15 mouse cellular contexts compared by ENCODE assay signal in the genomic region with DNA sequence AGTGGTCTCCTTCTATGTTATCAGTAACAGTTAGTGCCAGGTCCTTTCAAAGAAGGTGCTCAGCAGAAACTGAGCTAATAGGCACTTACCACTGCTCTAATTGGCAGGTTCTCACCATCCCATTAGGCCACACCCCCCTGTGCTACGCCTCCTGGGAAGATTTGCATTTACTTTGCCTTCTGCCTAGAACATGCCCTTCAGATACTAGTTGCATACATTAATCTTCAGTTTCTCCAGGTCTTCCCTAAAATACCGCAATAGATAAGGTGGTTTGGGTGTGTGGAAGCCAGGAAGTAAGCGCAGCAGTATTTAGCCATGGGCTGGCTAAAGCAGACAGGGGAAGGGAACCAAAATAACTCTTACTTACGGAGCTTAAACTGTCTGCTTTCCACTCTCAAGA.
"Had no signal": no experiment of that assay in that cellular context is flagged by ENCODE, and none has a peak within 500 bp of the region (broad histone marks: within the 10 kb centered on the region; RNA-seq: fewer than 3 reads in every experiment).

No protein-coding gene starts in this region.

- H3K9me3 ChIP-seq: neural tube, embryonic 13.5 days; neural tube, embryonic 15.5 days; stomach, embryonic 15.5 days had no signal

- H3K4me2 ChIP-seq: neural tube, embryonic 13.5 days; neural tube, embryonic 15.5 days; stomach, embryonic 15.5 days had no signal

- H3K9ac ChIP-seq: neural tube, embryonic 13.5 days; neural tube, embryonic 15.5 days; stomach, embryonic 15.5 days had no signal

- H3K36me3 ChIP-seq: neural tube, embryonic 13.5 days; neural tube, embryonic 15.5 days; stomach, embryonic 15.5 days had no signal

- H3K4me3 ChIP-seq: neural tube, embryonic 13.5 days; neural tube, embryonic 15.5 days; stomach, embryonic 15.5 days had no signal

- H3K27me3 ChIP-seq: neural tube, embryonic 13.5 days; neural tube, embryonic 15.5 days; stomach, embryonic 15.5 days had no signal

- H3K4me1 ChIP-seq: stomach, embryonic 15.5 days had no signal

- H3K27ac ChIP-seq: neural tube, embryonic 13.5 days; neural tube, embryonic 15.5 days; stomach, embryonic 15.5 days; stomach, postnatal 0 days had no signal

- DNase-seq: right cerebral cortex, adult 18-20 months; right cerebral cortex, postnatal 14 days; right cerebral cortex, postnatal 25 days; right cerebral cortex, postnatal 4 days; spleen, adult 18-20 months; thymus, adult 18-20 months; thymus, adult 2 months; thymus, postnatal 14 days; thymus, postnatal 25 days; thymus, postnatal 36 days; thymus, postnatal 4 days had no signal
